Mouse (Mus musculus): ENCODE data around the gene Sema7a. TPM values are rescaled to one million over a fixed set of nuclear protein-coding genes. Genes with fewer than 3 reads are reported as not detected.

Sema7a gene
- polyA plus RNA-seq, 1 experiment, result 147 TPM

GRCm38 (mm10) chr9:57935683-57936437 is 4.1 kb upstream of the Sema7a start:
- Histone ChIP-seq H3K4me3 (ENCODE audit: insufficient read depth, low read length) (no peak overlapping the region), H3K4me1 (ENCODE audit: control insufficient read depth, insufficient read depth, low read length) (peaks cover 16% of the 10 kb centered on the region), H3K27ac (ENCODE audit: insufficient read depth, low read length) (no peak overlapping the region)
- TF ChIP-seq CTCF (IDR thresholded peaks at IDR 0.05; ENCODE audit: extremely low read depth, insufficient read depth, low read length), result peak; percentile 97
- TF ChIP-seq POLR2A (IDR thresholded peaks at IDR 0.05; ENCODE audit: extremely low read depth, insufficient read depth, low read length), result no peak

- TF ChIP-seq CTCF (IDR thresholded peaks at IDR 0.05; ENCODE audit: extremely low read depth, insufficient read depth, low read length) (no peak), POLR2A (IDR thresholded peaks at IDR 0.05; ENCODE audit: extremely low read depth, insufficient read depth, low read length) (no peak)
- no peak overlapping the region for H3K4me3 ChIP-seq (ENCODE audit: insufficient read depth, low read length)
- H3K4me1 ChIP-seq (ENCODE audit: control insufficient read depth, insufficient read depth, low read length), result peaks cover 17% of the 10 kb centered on the region
- H3K27ac ChIP-seq (ENCODE audit: insufficient read depth, low read length), result no peak overlapping the region
These were observed 2.7 kb upstream of the Sema7a start for GRCm38 (mm10) chr9:57937171-57937570.

GRCm38 (mm10) chr9:57937651-57938050 is 2.3 kb upstream of the Sema7a start:
- Histone ChIP-seq H3K27ac (ENCODE audit: insufficient read depth, low read length) (0 out of 2 replicates have a peak overlapping the region, but pooled peaks have one; percentile 43), H3K4me3 (ENCODE audit: insufficient read depth, low read length) (no peak overlapping the region), H3K4me1 (ENCODE audit: control insufficient read depth, insufficient read depth, low read length) (peaks cover 17% of the 10 kb centered on the region)
- TF ChIP-seq CTCF (IDR thresholded peaks at IDR 0.05; ENCODE audit: extremely low read depth, insufficient read depth, low read length) (no peak), POLR2A (IDR thresholded peaks at IDR 0.05; ENCODE audit: extremely low read depth, insufficient read depth, low read length) (no peak)

GRCm38 (mm10) chr9:57938225-57939055 is 1.5 kb upstream of the Sema7a start:
- TF ChIP-seq POLR2A (IDR thresholded peaks at IDR 0.05; ENCODE audit: extremely low read depth, insufficient read depth, low read length) (no peak), CTCF (IDR thresholded peaks at IDR 0.05; ENCODE audit: extremely low read depth, insufficient read depth, low read length) (no peak)
- peaks cover 12% of the 10 kb centered on the region for H3K4me1 ChIP-seq (ENCODE audit: control insufficient read depth, insufficient read depth, low read length)
- no peak overlapping the region; the same call in 1 of the 2 replicates for H3K4me3 ChIP-seq (ENCODE audit: insufficient read depth, low read length)
- H3K27ac ChIP-seq (ENCODE audit: insufficient read depth, low read length), result peak overlapping the region; percentile 49; the same call in 1 of the 2 replicates

- Histone ChIP-seq H3K27ac (ENCODE audit: insufficient read depth, low read length) (peak overlapping the region; percentile 98), H3K4me1 (ENCODE audit: control insufficient read depth, insufficient read depth, low read length) (peaks cover 16% of the 10 kb centered on the region), H3K4me3 (ENCODE audit: insufficient read depth, low read length) (peak overlapping the region; percentile 98)
- TF ChIP-seq CTCF (IDR thresholded peaks at IDR 0.05; ENCODE audit: extremely low read depth, insufficient read depth, low read length) (no peak), POLR2A (IDR thresholded peaks at IDR 0.05; ENCODE audit: extremely low read depth, insufficient read depth, low read length) (no peak)
These were observed 460 bp downstream of the Sema7a start for GRCm38 (mm10) chr9:57940349-57940794.

GRCm38 (mm10) chr9:57940861-57941638 is 1.1 kb downstream of the Sema7a start:
- peaks cover 16% of the 10 kb centered on the region for H3K4me1 ChIP-seq (ENCODE audit: control insufficient read depth, insufficient read depth, low read length)

GRCm38 (mm10) chr9:57942039-57942438 is 2.1 kb downstream of the Sema7a start:
- Histone ChIP-seq H3K4me3 (ENCODE audit: insufficient read depth, low read length) (peak overlapping the region; percentile 98), H3K27ac (ENCODE audit: insufficient read depth, low read length) (peak overlapping the region; percentile 82), H3K4me1 (ENCODE audit: control insufficient read depth, insufficient read depth, low read length) (peaks cover 23% of the 10 kb centered on the region)
- TF ChIP-seq CTCF (IDR thresholded peaks at IDR 0.05; ENCODE audit: extremely low read depth, insufficient read depth, low read length), result no peak
- no peak for TF ChIP-seq POLR2A (IDR thresholded peaks at IDR 0.05; ENCODE audit: extremely low read depth, insufficient read depth, low read length)

More at GRCm38 (mm10) chr9:57940861-57941638, 1.1 kb downstream of the Sema7a start:
- peak overlapping the region; percentile 98 for H3K4me3 ChIP-seq (ENCODE audit: insufficient read depth, low read length)
- H3K27ac ChIP-seq (ENCODE audit: insufficient read depth, low read length), result peak overlapping the region; percentile 82; the same call in 1 of the 2 replicates
- peak; percentile 44; the same call in 1 of the 2 replicates for TF ChIP-seq POLR2A (IDR thresholded peaks at IDR 0.05; ENCODE audit: extremely low read depth, insufficient read depth, low read length)
- TF ChIP-seq CTCF (IDR thresholded peaks at IDR 0.05; ENCODE audit: extremely low read depth, insufficient read depth, low read length), result no peak

GRCm38 (mm10) chr9:57943067-57943466 is 3.2 kb downstream of the Sema7a start:
- H3K4me3 ChIP-seq (ENCODE audit: insufficient read depth, low read length), result peak overlapping the region; percentile 98
- no peak overlapping the region for H3K27ac ChIP-seq (ENCODE audit: insufficient read depth, low read length)
- TF ChIP-seq POLR2A (IDR thresholded peaks at IDR 0.05; ENCODE audit: extremely low read depth, insufficient read depth, low read length), result no peak
- no peak for TF ChIP-seq CTCF (IDR thresholded peaks at IDR 0.05; ENCODE audit: extremely low read depth, insufficient read depth, low read length)
- peaks cover 21% of the 10 kb centered on the region for H3K4me1 ChIP-seq (ENCODE audit: control insufficient read depth, insufficient read depth, low read length)

GRCm38 (mm10) chr9:57944572-57944971 is 4.7 kb downstream of the Sema7a start:
- H3K27ac ChIP-seq (ENCODE audit: insufficient read depth, low read length), result peak overlapping the region; percentile 60; the same call in 1 of the 2 replicates
- peak overlapping the region; percentile 1; the same call in 1 of the 2 replicates for H3K4me3 ChIP-seq (ENCODE audit: insufficient read depth, low read length)
- TF ChIP-seq POLR2A (IDR thresholded peaks at IDR 0.05; ENCODE audit: extremely low read depth, insufficient read depth, low read length), result no peak
- peak; percentile 66 for TF ChIP-seq CTCF (IDR thresholded peaks at IDR 0.05; ENCODE audit: extremely low read depth, insufficient read depth, low read length)
- peaks cover 23% of the 10 kb centered on the region for H3K4me1 ChIP-seq (ENCODE audit: control insufficient read depth, insufficient read depth, low read length)
